Comparison of ENCODE assay signal across 37 mouse cellular contexts in genomic region chr6:122969048-122969447, GRCm38 (mm10). TPM values are rescaled to one million over a fixed set of nuclear protein-coding genes. Genes with fewer than 3 reads are reported as not detected.
"Had no signal": no experiment of that assay in that cellular context is flagged by ENCODE, and none has a peak within 500 bp of the region (broad histone marks: within the 10 kb centered on the region; RNA-seq: fewer than 3 reads in every experiment).

No protein-coding gene starts in this region.

- ATAC-seq: hindbrain, postnatal 0 days; intestine, postnatal 0 days had no signal

- H3K36me3 ChIP-seq: heart, embryonic 10.5 days; heart, embryonic 13.5 days; heart, embryonic 15.5 days; hindbrain, embryonic 13.5 days; hindbrain, embryonic 15.5 days; limb, embryonic 13.5 days; limb, embryonic 15.5 days had no signal

- H3K27ac ChIP-seq: gastrocnemius, adult 2 months; heart, embryonic 10.5 days; heart, embryonic 13.5 days; heart, embryonic 15.5 days; hindbrain, embryonic 13.5 days; hindbrain, embryonic 15.5 days; hindbrain, postnatal 0 days; layer of hippocampus, adult 2 months; left cerebral cortex, adult 2 months; limb, embryonic 13.5 days; limb, embryonic 15.5 days had no signal

- H3K9ac ChIP-seq: heart, embryonic 13.5 days; heart, embryonic 15.5 days; hindbrain, embryonic 13.5 days; hindbrain, embryonic 15.5 days; limb, embryonic 13.5 days; limb, embryonic 15.5 days had no signal

- H3K4me1 ChIP-seq: heart, embryonic 10.5 days; heart, embryonic 13.5 days; heart, embryonic 15.5 days; hindbrain, embryonic 13.5 days; hindbrain, embryonic 15.5 days; limb, embryonic 13.5 days; limb, embryonic 15.5 days had no signal

- H3K4me3 ChIP-seq: gastrocnemius, adult 2 months; heart, embryonic 10.5 days; heart, embryonic 13.5 days; heart, embryonic 15.5 days; hindbrain, embryonic 13.5 days; hindbrain, embryonic 15.5 days; layer of hippocampus, adult 2 months; left cerebral cortex, adult 2 months; limb, embryonic 13.5 days; limb, embryonic 15.5 days had no signal

- H3K4me2 ChIP-seq: heart, embryonic 13.5 days; heart, embryonic 15.5 days; hindbrain, embryonic 13.5 days; hindbrain, embryonic 15.5 days; limb, embryonic 13.5 days; limb, embryonic 15.5 days had no signal

- DNase-seq: gastrocnemius, adult 2 months; gastrocnemius, postnatal 10 days; gastrocnemius, postnatal 25 days; heart, adult 18-20 months; heart, postnatal 14 days; heart, postnatal 36 days; kidney, adult 18-20 months; kidney, adult 8-10 months; kidney, postnatal 10 days; kidney, postnatal 25 days; kidney, postnatal 4 days; left cerebral cortex, postnatal 4 days had no signal

- H3K27me3 ChIP-seq: heart, embryonic 13.5 days; heart, embryonic 15.5 days; hindbrain, embryonic 13.5 days; hindbrain, embryonic 15.5 days; limb, embryonic 13.5 days; limb, embryonic 15.5 days had no signal

- H3K9me3 ChIP-seq: heart, embryonic 10.5 days; heart, embryonic 15.5 days; hindbrain, embryonic 13.5 days; hindbrain, embryonic 15.5 days; limb, embryonic 13.5 days; limb, embryonic 15.5 days had no signal

RNA-seq across cellular contexts. Expression of gene Clec4a4, which starts 21.1 kb away (rescaled TPM):
- total RNA-seq: gastrocnemius, adult 2 months; gastrocnemius, postnatal 10 days; gastrocnemius, postnatal 25 days; gastrocnemius, postnatal 4 days; heart, adult 18-20 months; heart, adult 8-10 months; heart, postnatal 14 days; heart, postnatal 36 days; hematopoietic stem cell, adult 5-6 weeks; hindbrain, postnatal 0 days; layer of hippocampus, adult 2 months; layer of hippocampus, postnatal 10 days; layer of hippocampus, postnatal 25 days; left cerebral cortex, adult 2 months; left cerebral cortex, postnatal 25 days; left cerebral cortex, postnatal 4 days; liver, adult 2 months had no signal
- polyA plus RNA-seq: frontal cortex, adult 2 months; heart, embryonic 10.5 days; heart, embryonic 13.5 days; heart, embryonic 15.5 days; heart, postnatal 0 days; hindbrain, embryonic 11.5 days; hindbrain, embryonic 13.5 days; hindbrain, embryonic 15.5 days; hindbrain, postnatal 0 days; intestine, embryonic 14.5 days; intestine, postnatal 0 days; kidney, embryonic 14.5 days; kidney, embryonic 16.5 days; limb, embryonic 11.5 days; limb, embryonic 13.5 days; limb, embryonic 15.5 days; liver, adult 2 months had no signal
